Mouse (Mus musculus) MEL (cell line): ENCODE measurements around the gene Snd1. TPM values are rescaled to one million over a fixed set of nuclear protein-coding genes. Genes with fewer than 3 reads are reported as not detected.

Experiments used
- DNase-seq: peaks from one replicate; pipeline ENCODE4 v3.0.0; 2011; ENCODE audit warnings: low read depth, low spot score
- H3K27ac ChIP-seq: 2 replicates; pipeline ENCODE4 v1.5.1; 2012; ENCODE audit warnings: low read depth, mild to moderate bottlenecking, control low read depth, low read length, moderate library complexity; ENCODE audit not compliant: control insufficient read depth
- H3K27me3 ChIP-seq, 2 experiments: fragments of 150-350 bp in 1 of 2; sonication (generic) in 1 of 2; 2 replicates each; pipeline ENCODE4 v1.6.1; 2012; ENCODE audit warnings: low read length in 2 of 2, mild to moderate bottlenecking in 2 of 2, improper control_type of control experiment in 1 of 2, moderate library complexity in 1 of 2; ENCODE audit not compliant: insufficient read depth in 2 of 2, control insufficient read depth in 1 of 2
- H3K36me3 ChIP-seq, 2 experiments: 2 replicates each; pipeline ENCODE4 v1.6.1; 2012 to 2014; ENCODE audit warnings: low read length in 2 of 2, improper control_type of control experiment in 1 of 2, inconsistent platforms in 1 of 2, mild to moderate bottlenecking in 1 of 2; ENCODE audit not compliant: insufficient read depth in 2 of 2, control insufficient read depth in 1 of 2
- H3K4me1 ChIP-seq, 2 experiments: fragments of 150-350 bp in 1 of 2; sonication (generic) in 1 of 2; 2 replicates each; pipeline ENCODE4 v1.6.1; 2012; ENCODE audit warnings: low read length in 2 of 2, improper control_type of control experiment in 1 of 2, mild to moderate bottlenecking in 1 of 2; ENCODE audit not compliant: insufficient read depth in 2 of 2, control insufficient read depth in 1 of 2
- H3K4me3 ChIP-seq, 2 experiments: fragments of 150-350 bp in 1 of 2; sonication (generic) in 1 of 2; 2 replicates each; pipeline ENCODE4 v1.5.1; 2012; ENCODE audit warnings: low read depth in 2 of 2, low read length in 2 of 2, mild to moderate bottlenecking in 2 of 2, moderate library complexity in 2 of 2, control low read depth in 1 of 2, improper control_type of control experiment in 1 of 2; ENCODE audit not compliant: control insufficient read depth in 1 of 2, insufficient read depth in 1 of 2
- H3K79me2 ChIP-seq: 2 replicates; pipeline ENCODE4 v1.6.1; 2012; ENCODE audit warnings: mild to moderate bottlenecking, low read length, moderate library complexity; ENCODE audit not compliant: control insufficient read depth, poor library complexity, insufficient read depth
- H3K9ac ChIP-seq: 2 replicates; pipeline ENCODE4 v1.6.1; 2012; ENCODE audit warnings: low read depth, mild to moderate bottlenecking, control low read depth, low read length, moderate library complexity; ENCODE audit not compliant: control insufficient read depth, poor library complexity, severe bottlenecking
- H3K9me3 ChIP-seq: fragments of 150-350 bp; sonication (generic); replicated peaks from 2 replicates; pipeline ENCODE4 v1.6.1; 2012; ENCODE audit warnings: mild to moderate bottlenecking, low read length, improper control_type of control experiment, moderate library complexity; ENCODE audit not compliant: insufficient read depth
- BHLHE40 ChIP-seq: IDR thresholded peaks from 2 replicates; pipeline ENCODE4 v1.6.1; 2012; ENCODE audit warnings: low read depth, mild to moderate bottlenecking, inconsistent platforms, low read length, improper control_type of control experiment, borderline replicate concordance
- CHD1 ChIP-seq: IDR thresholded peaks from 2 replicates; pipeline ENCODE4 v1.6.1; 2012; ENCODE audit warnings: low read depth, mild to moderate bottlenecking, inconsistent platforms, low read length, improper control_type of control experiment
- CTCF ChIP-seq, 3 experiments: IDR thresholded peaks in 2 of 3; conservative IDR thresholded peaks in 1 of 3; 2 replicates each; pipeline ENCODE4 v1.5.1; 2011 to 2012; ENCODE audit warnings: low read length in 3 of 3, low read depth in 2 of 3, mild to moderate bottlenecking in 2 of 3, improper control_type of control experiment in 1 of 3, inconsistent platforms in 1 of 3, mixed read lengths in 1 of 3, moderate library complexity in 1 of 3; ENCODE audit not compliant: control insufficient read depth in 1 of 3, insufficient read depth in 1 of 3, poor library complexity in 1 of 3, severe bottlenecking in 1 of 3
- E2F4 ChIP-seq: IDR thresholded peaks from 2 replicates; pipeline ENCODE4 v1.6.1; 2011; ENCODE audit warnings: low read depth, low read length, improper control_type of control experiment, borderline replicate concordance
- GATA1 ChIP-seq: IDR thresholded peaks from 2 replicates; pipeline ENCODE4 v1.6.1; 2011; ENCODE audit warnings: low read depth, low read length, improper control_type of control experiment
- MAZ ChIP-seq: IDR thresholded peaks from 2 replicates; pipeline ENCODE4 v1.6.1; 2012; ENCODE audit warnings: low read depth, mild to moderate bottlenecking, inconsistent platforms, low read length, improper control_type of control experiment
- MEF2A ChIP-seq: IDR thresholded peaks from 2 replicates; pipeline ENCODE4 v1.6.1; 2014; ENCODE audit warnings: low read depth, mild to moderate bottlenecking, inconsistent platforms, low read length, improper control_type of control experiment; ENCODE audit not compliant: poor library complexity, insufficient replicate concordance, severe bottlenecking; ENCODE audit errors: extremely low read depth
- MXI1 ChIP-seq: IDR thresholded peaks from 2 replicates; pipeline ENCODE4 v1.6.1; 2011; ENCODE audit warnings: mild to moderate bottlenecking, low read depth, low read length, improper control_type of control experiment
- MYB ChIP-seq: IDR thresholded peaks from 2 replicates; pipeline ENCODE4 v1.6.1; 2011; ENCODE audit warnings: mild to moderate bottlenecking, low read depth, low read length, improper control_type of control experiment
- MYC ChIP-seq: IDR thresholded peaks from 2 replicates; pipeline ENCODE4 v1.6.1; 2011; ENCODE audit warnings: low read depth, mild to moderate bottlenecking, low read length, improper control_type of control experiment, moderate library complexity
- NELFE ChIP-seq: IDR thresholded peaks from 2 replicates; pipeline ENCODE4 v1.6.1; 2011; ENCODE audit warnings: low read depth, low read length, improper control_type of control experiment
- POLR2A ChIP-seq, 2 experiments: IDR thresholded peaks; 2 replicates each; pipeline ENCODE4 v1.6.1; 2011 to 2012; ENCODE audit warnings: low read length in 2 of 2, mild to moderate bottlenecking in 2 of 2, control low read depth in 1 of 2, improper control_type of control experiment in 1 of 2, low read depth in 1 of 2, moderate library complexity in 1 of 2; ENCODE audit not compliant: control insufficient read depth in 1 of 2, insufficient read depth in 1 of 2, poor library complexity in 1 of 2
- POLR2AphosphoS2 ChIP-seq: IDR thresholded peaks from 2 replicates; pipeline ENCODE4 v1.6.1; 2011; ENCODE audit warnings: low read length, improper control_type of control experiment
- RAD21 ChIP-seq: IDR thresholded peaks from 2 replicates; pipeline ENCODE4 v1.6.1; 2011; ENCODE audit warnings: mild to moderate bottlenecking, low read depth, low read length, improper control_type of control experiment
- RCOR1 ChIP-seq: IDR thresholded peaks from 2 replicates; pipeline ENCODE4 v1.6.1; 2012; ENCODE audit warnings: low read depth, mild to moderate bottlenecking, inconsistent platforms, low read length, improper control_type of control experiment
- SIN3A ChIP-seq: IDR thresholded peaks from 2 replicates; pipeline ENCODE4 v1.6.1; 2012; ENCODE audit warnings: low read length, improper control_type of control experiment, inconsistent platforms
- SMC3 ChIP-seq: IDR thresholded peaks from 2 replicates; pipeline ENCODE4 v1.6.1; 2011; ENCODE audit warnings: low read depth, low read length, improper control_type of control experiment
- TAL1 ChIP-seq: IDR thresholded peaks from 2 replicates; pipeline ENCODE4 v1.6.1; 2012; ENCODE audit warnings: mild to moderate bottlenecking, inconsistent platforms, low read length, moderate library complexity, mixed read lengths
- TCF12 ChIP-seq: IDR thresholded peaks from 2 replicates; pipeline ENCODE4 v1.6.1; 2014; ENCODE audit warnings: low read depth, mild to moderate bottlenecking, inconsistent platforms, low read length, improper control_type of control experiment, moderate library complexity
- USF2 ChIP-seq, 2 experiments: IDR thresholded peaks; 2 replicates each; pipeline ENCODE4 v1.6.1; 2011 to 2012; ENCODE audit warnings: improper control_type of control experiment in 2 of 2, low read length in 2 of 2, borderline replicate concordance in 1 of 2, inconsistent platforms in 1 of 2, low read depth in 1 of 2, mild to moderate bottlenecking in 1 of 2; ENCODE audit not compliant: insufficient read depth in 1 of 2
- ZC3H11A ChIP-seq: IDR thresholded peaks from 2 replicates; pipeline ENCODE4 v1.6.1; 2012; ENCODE audit warnings: low read depth, mild to moderate bottlenecking, inconsistent platforms, low read length, improper control_type of control experiment
- ZKSCAN1 ChIP-seq: IDR thresholded peaks from 2 replicates; pipeline ENCODE4 v1.6.1; 2012; ENCODE audit warnings: low read depth, mild to moderate bottlenecking, inconsistent platforms, low read length, improper control_type of control experiment, moderate library complexity
- polyA plus RNA-seq, 2 experiments: library from polyadenylated mRNA; stranded (reverse) in 1 of 2; unstranded in 1 of 2; fragments of >175 nt in 1 of 2; fragments of >200 nt in 1 of 2; gene quantifications; 2 replicates each; pipeline versions ENCODE4 v1.2.1 to v1.2.4; 2012; ENCODE audit warnings: low replicate concordance in 2 of 2, low read depth in 1 of 2; ENCODE audit not compliant: insufficient read length in 2 of 2, insufficient read depth in 1 of 2, missing spikeins in 1 of 2
- total RNA-seq: library from RNA; depleted of rRNA; stranded (reverse); fragments of 300-350 nt; gene quantifications from 2 replicates; pipeline ENCODE4 v1.2.3, GENCODE M21; 2012

The Snd1 gene
- total and polyA plus RNA-seq, 3 experiments: 192 to 280 TPM; not detected in 1

GRCm38 (mm10) chr6:28664716-28665115 is 189.8 kb downstream of the Snd1 start:
- no peaks in the 10 kb centered on the region for H3K27me3 ChIP-seq
- H3K79me2 ChIP-seq: no peaks in the 10 kb centered on the region; the same call in 1 of the 2 replicates
- H3K9me3 ChIP-seq: no peaks in the 10 kb centered on the region
- no peak overlapping the region for H3K4me3 ChIP-seq
- no peaks in the 10 kb centered on the region for H3K4me1 ChIP-seq
- TF ChIP-seq NELFE: no peak
- TF ChIP-seq CHD1: no peak
- no peak for TF ChIP-seq RAD21
- TF ChIP-seq MAZ: no peak
- no peak for TF ChIP-seq POLR2A (IDR thresholded peaks at IDR 0.05; ENCODE audit: control insufficient read depth in 1 of 2, insufficient read depth in 1 of 2, low read depth in 1 of 2, low read length in 2 of 2, poor library complexity in 1 of 2)
- TF ChIP-seq MEF2A: no peak
- no peak for TF ChIP-seq MYC
- no peak for TF ChIP-seq ZC3H11A
- DNase-seq: no peak
- H3K36me3 ChIP-seq: peaks cover 2 to 6% of the 10 kb centered on the region in 2 experiments; a peak in 2 of 4 replicates
- H3K9ac ChIP-seq: no peak overlapping the region
- H3K27ac ChIP-seq: no peak overlapping the region

GRCm38 (mm10) chr6:28667586-28667985 is 192.6 kb downstream of the Snd1 start:
- no peak overlapping the region for H3K9ac ChIP-seq
- H3K79me2 ChIP-seq: no peaks in the 10 kb centered on the region; the same call in 1 of the 2 replicates
- H3K9me3 ChIP-seq: no peaks in the 10 kb centered on the region
- no peak overlapping the region for H3K27ac ChIP-seq
- no peak for DNase-seq
- H3K4me3 ChIP-seq: no peak overlapping the region
- peaks cover 2 to 5% of the 10 kb centered on the region in 2 experiments; a peak in 2 of 4 replicates for H3K36me3 ChIP-seq
- H3K27me3 ChIP-seq: no peaks in the 10 kb centered on the region
- no peaks in the 10 kb centered on the region for H3K4me1 ChIP-seq
- TF ChIP-seq CTCF (IDR thresholded peaks at IDR 0.05 in 2 of 3, conservative IDR thresholded peaks at IDR 0.05 in 1 of 3; ENCODE audit: control insufficient read depth in 1 of 3, insufficient read depth in 1 of 3, low read depth in 2 of 3, low read length in 3 of 3, poor library complexity in 1 of 3, severe bottlenecking in 1 of 3) (no peak), MAZ (no peak), MXI1 (no peak), BHLHE40 (no peak), MYB (no peak), E2F4 (no peak), TAL1 (no peak), ZKSCAN1 (no peak), SIN3A (no peak), MYC (no peak), MEF2A (no peak), POLR2AphosphoS2 (no peak), RAD21 (no peak), TCF12 (no peak), RCOR1 (no peak), USF2 (IDR thresholded peaks at IDR 0.05; ENCODE audit: borderline replicate concordance in 1 of 2, insufficient read depth in 1 of 2, low read depth in 1 of 2, low read length in 2 of 2) (no peak), SMC3 (no peak), NELFE (no peak), GATA1 (no peak), CHD1 (no peak)
